Mouse (Mus musculus) megakaryocyte-erythroid progenitor cell, adult 5 weeks (primary cell): ENCODE measurements around the gene Vps8. TPM values are rescaled to one million over a fixed set of nuclear protein-coding genes. Genes with fewer than 3 reads are reported as not detected.

Experiments
- polyA plus RNA-seq: library from polyadenylated mRNA; stranded (reverse); fragments of >175 nt; gene quantifications from 2 replicates; pipeline ENCODE4 v1.2.3, GENCODE M21; 2012

Gene Vps8
- 30.0 and 34.0 TPM in 2 replicates for polyA plus RNA-seq

DNA sequence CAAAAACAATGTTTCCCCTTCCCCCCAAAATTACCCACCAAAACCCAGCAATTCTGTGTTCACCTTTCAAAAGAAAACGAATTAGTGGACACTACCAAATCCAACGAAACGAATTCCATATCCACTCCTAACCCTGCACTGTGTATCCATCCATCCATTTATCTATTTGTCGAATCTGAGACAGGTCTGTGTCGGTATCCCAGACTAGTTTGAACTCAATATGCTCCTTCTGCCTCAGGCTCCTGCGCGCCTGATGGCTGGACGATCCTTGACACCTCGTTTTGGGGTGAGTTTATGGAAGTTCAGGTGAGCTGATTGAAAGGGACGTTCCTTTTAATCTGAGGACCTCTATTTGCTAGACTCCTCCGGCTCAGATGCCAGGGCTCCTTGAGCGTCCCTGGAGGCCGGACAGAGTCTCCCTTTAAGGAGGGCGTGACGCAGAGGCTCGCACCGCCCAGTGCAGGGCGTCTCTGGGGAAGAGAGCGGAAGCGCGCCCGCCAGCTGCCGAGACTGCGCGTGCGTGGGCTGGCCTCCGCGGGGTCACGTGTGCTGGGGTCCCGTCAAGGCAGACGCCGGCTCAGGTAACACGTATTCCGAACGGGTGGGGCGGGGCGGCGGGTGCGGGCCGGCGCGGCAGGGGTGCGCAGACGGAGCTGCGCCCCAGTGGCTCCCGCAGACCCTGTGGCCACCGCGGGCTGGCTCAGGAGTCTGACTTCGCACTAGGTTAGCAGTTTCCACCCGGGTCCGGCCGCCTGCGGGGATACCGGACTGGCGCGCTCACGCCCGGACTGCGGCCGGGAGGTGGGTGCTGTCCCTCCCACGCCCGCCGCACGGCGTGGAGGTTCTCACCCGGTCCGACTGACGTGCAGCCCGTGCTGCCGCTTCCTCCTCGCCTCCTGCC, at the start of gene Vps8:
TSS of gene Vps8 (plus strand) at position 474 of the 901 bp plus-strand sequence.

Other genes with a start within 250 kb of the Vps8 start
- 0.41 and 0.54 TPM in 2 replicates for gene Ephb3, start 218.4 kb upstream of the Vps8 start, polyA plus RNA-seq